Mouse (Mus musculus): Measurements from ENCODE around the gene Gm20388. TPM values are rescaled to one million over a fixed set of nuclear protein-coding genes. Genes with fewer than 3 reads are reported as not detected.
A peak's percentile ranks its signal among the peaks of the same experiment; 100 is the strongest.

The Gm20388 gene
- polyA plus RNA-seq, 1 experiment from 2014 or later: 5.3 TPM

DNA sequence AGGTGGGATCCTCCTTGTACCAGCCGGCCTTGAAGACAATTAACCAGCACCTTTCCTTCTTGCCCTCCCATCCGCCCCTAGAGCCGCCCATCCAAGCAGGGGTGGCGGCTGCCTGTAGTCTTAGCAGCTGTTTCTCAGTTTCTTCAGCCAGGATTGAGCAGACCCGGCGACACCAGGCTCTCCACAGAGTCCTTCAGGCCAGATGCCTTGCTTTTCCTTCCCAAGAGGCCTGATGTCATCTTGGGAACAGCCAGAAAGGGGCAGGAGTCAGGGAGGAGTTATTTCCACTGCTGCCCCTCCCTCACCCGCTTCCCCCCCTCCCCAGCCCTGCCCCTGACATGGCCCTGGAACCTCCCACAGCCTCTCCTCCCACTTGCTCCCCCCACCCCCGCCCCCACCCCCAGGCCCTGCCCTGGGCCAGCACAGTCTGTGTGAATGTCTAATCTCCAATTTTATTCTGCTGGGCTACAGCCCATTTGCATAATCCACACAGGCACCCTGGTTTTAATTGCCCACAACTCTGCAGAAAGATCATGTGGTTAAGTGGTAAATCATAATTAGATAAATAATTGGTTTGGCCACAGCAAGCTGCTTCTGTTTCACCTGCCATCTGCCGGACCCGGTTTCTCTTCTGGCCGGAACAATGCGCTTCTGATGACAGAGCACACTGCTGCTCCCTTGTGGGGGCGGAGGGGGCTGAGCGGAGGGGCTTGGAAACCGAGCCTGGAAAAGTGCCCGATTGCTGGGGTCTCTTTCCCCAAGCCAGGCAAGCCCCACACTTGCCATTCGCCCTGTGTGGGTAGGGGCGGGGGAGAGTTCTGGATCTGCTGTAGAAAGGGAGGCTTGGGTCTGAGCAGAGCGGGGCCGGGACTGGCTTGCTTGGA is 610.3 kb downstream of the Gm20388 start:
- ATAC-seq (replicated peaks; ENCODE audit: low FRiP score) (no peak), DNase-seq (ENCODE audit: low spot score) (no peak)
- peaks cover 85% of the 10 kb centered on the region for H3K4me1 ChIP-seq (replicated peaks; ENCODE audit: control insufficient read depth, insufficient read depth, low read length)
- H3K27me3 ChIP-seq (replicated peaks; ENCODE audit: control insufficient read depth, insufficient read depth, low read length): no peaks in the 10 kb centered on the region
- no peaks in the 10 kb centered on the region for H3K36me3 ChIP-seq (ENCODE audit: control insufficient read depth, insufficient read depth, low read length)
- no peaks in the 10 kb centered on the region for H3K9me3 ChIP-seq (ENCODE audit: control insufficient read depth, low read length)
- WGBS: 53% methylated on average over 20 of the region's 20 CpGs
- no peak overlapping the region; the same call in 1 of the 2 replicates for H3K4me2 ChIP-seq
- H3K9ac ChIP-seq (ENCODE audit: low read depth, low read length): peak overlapping the region; percentile 34; the same call in 1 of the 2 replicates
- H3K4me3 ChIP-seq (ENCODE audit: low read depth, low read length): no peak overlapping the region
- peak overlapping the region; percentile 25; the same call in 1 of the 2 replicates for H3K27ac ChIP-seq (ENCODE audit: low read depth, low read length)

- H3K36me3 ChIP-seq (ENCODE audit: control insufficient read depth, insufficient read depth, low read length): no peaks in the 10 kb centered on the region
- H3K27ac ChIP-seq (ENCODE audit: low read depth, low read length): peak overlapping the region; percentile 7; the same call in 1 of the 2 replicates
- DNase-seq (ENCODE audit: low spot score) (no peak), ATAC-seq (replicated peaks; ENCODE audit: low FRiP score) (no peak)
- no peak overlapping the region for H3K9ac ChIP-seq (ENCODE audit: low read depth, low read length)
- WGBS: 78% methylated on average over 7 of the region's 7 CpGs
- H3K27me3 ChIP-seq (replicated peaks; ENCODE audit: control insufficient read depth, insufficient read depth, low read length): no peaks in the 10 kb centered on the region
- peaks cover 85% of the 10 kb centered on the region for H3K4me1 ChIP-seq (replicated peaks; ENCODE audit: control insufficient read depth, insufficient read depth, low read length)
- H3K4me2 ChIP-seq: no peak overlapping the region
- H3K4me3 ChIP-seq (ENCODE audit: low read depth, low read length): no peak overlapping the region
- H3K9me3 ChIP-seq (ENCODE audit: control insufficient read depth, low read length): no peaks in the 10 kb centered on the region
Measured at GRCm38 (mm10) chr8:120521591-120521965, 610.9 kb downstream of the Gm20388 start.

DNA sequence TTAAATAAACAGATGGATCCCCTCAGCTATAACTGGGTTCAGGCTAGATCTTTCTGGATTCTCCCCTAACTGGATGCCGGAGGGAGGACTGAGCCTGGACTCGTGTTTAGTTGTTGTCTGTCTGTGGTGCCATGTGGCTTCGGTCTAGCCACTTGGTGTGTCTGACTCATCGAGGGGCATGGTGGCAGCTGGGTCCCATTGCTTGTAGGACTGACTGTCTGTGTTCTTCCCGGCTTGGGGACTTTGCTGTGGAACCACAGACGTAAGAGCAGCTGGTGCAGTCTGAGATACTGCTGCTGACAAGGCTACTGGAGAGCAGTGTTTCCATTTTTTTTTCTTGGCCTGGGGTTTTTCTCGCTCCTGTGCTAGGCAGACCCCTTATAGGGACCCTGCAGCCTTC is 613.0 kb downstream of the Gm20388 start:
- Histone ChIP-seq H3K36me3 (ENCODE audit: control insufficient read depth, insufficient read depth, low read length) (no peaks in the 10 kb centered on the region), H3K27ac (ENCODE audit: low read depth, low read length) (no peak overlapping the region; the same call in 1 of the 2 replicates), H3K9me3 (ENCODE audit: control insufficient read depth, low read length) (no peaks in the 10 kb centered on the region), H3K4me1 (replicated peaks; ENCODE audit: control insufficient read depth, insufficient read depth, low read length) (peaks cover 90% of the 10 kb centered on the region), H3K4me2 (no peak overlapping the region), H3K4me3 (ENCODE audit: low read depth, low read length) (no peak overlapping the region), H3K9ac (ENCODE audit: low read depth, low read length) (no peak overlapping the region), H3K27me3 (replicated peaks; ENCODE audit: control insufficient read depth, insufficient read depth, low read length) (no peaks in the 10 kb centered on the region)
- WGBS: 71% methylated on average over 7 of the region's 7 CpGs
- no peak for DNase-seq (ENCODE audit: low spot score)
- ATAC-seq (replicated peaks; ENCODE audit: low FRiP score): no peak

DNA sequence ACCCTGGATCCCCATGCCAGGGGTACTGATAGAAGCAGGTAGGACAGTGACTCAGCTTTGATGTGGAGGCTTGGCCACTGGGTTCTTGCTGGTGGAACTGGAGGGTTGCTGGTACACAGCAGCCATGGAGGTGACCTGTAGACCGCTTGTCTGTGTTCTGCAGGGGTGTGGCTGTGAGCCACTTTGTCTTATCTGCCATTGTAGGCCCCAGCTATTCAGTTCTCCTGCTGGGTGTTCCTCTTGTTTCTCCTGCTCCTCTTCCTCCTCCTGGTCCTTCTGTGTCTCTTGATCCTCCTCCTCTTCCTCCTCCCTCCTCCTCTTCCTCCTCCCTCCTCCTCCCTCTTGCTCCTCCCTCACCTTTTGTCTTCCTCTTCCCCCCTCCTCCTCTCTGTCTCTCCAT is 614.5 kb downstream of the Gm20388 start:
- H3K9ac ChIP-seq (ENCODE audit: low read depth, low read length): no peak overlapping the region
- ATAC-seq (replicated peaks; ENCODE audit: low FRiP score) (peak; percentile 65), DNase-seq (ENCODE audit: low spot score) (no peak)
- no peak overlapping the region for H3K4me3 ChIP-seq (ENCODE audit: low read depth, low read length)
- peak overlapping the region; percentile 35 for H3K4me2 ChIP-seq
- no peaks in the 10 kb centered on the region for H3K27me3 ChIP-seq (replicated peaks; ENCODE audit: control insufficient read depth, insufficient read depth, low read length)
- peak overlapping the region; percentile 11; the same call in 1 of the 2 replicates for H3K27ac ChIP-seq (ENCODE audit: low read depth, low read length)
- WGBS: 50% methylated on average over 1 of the region's 1 CpGs
- no peaks in the 10 kb centered on the region for H3K36me3 ChIP-seq (ENCODE audit: control insufficient read depth, insufficient read depth, low read length)
- peaks cover 86% of the 10 kb centered on the region for H3K4me1 ChIP-seq (replicated peaks; ENCODE audit: control insufficient read depth, insufficient read depth, low read length)
- H3K9me3 ChIP-seq (ENCODE audit: control insufficient read depth, low read length): no peaks in the 10 kb centered on the region

DNA sequence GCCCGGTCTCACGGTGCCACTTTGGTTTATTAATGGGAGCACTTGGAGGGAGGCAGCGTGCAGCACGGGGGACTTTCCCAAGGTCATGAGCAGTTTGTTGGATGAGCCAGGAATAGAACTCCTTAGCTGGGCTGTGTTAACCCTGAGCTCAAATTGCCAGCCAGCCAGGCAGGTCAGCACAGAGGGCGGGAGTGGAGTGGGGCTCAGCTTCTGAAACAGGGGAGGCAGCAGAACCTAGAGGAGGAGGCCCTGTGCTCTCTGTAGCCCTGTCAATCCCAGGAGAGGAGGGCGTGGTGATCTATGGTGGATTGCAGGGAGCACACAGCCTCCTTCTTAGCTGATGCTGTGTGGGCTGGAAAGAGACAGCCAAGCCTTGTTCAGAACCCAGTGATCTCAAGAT is 615.2 kb downstream of the Gm20388 start:
- no peaks in the 10 kb centered on the region for H3K27me3 ChIP-seq (replicated peaks; ENCODE audit: control insufficient read depth, insufficient read depth, low read length)
- no peak overlapping the region; the same call in 1 of the 2 replicates for H3K9ac ChIP-seq (ENCODE audit: low read depth, low read length)
- H3K27ac ChIP-seq (ENCODE audit: low read depth, low read length): peak overlapping the region; percentile 37; the same call in 1 of the 2 replicates
- peaks cover 86% of the 10 kb centered on the region for H3K4me1 ChIP-seq (replicated peaks; ENCODE audit: control insufficient read depth, insufficient read depth, low read length)
- WGBS: 50% methylated on average over 6 of the region's 6 CpGs
- peak overlapping the region; percentile 35 for H3K4me2 ChIP-seq
- H3K4me3 ChIP-seq (ENCODE audit: low read depth, low read length): no peak overlapping the region
- no peaks in the 10 kb centered on the region for H3K36me3 ChIP-seq (ENCODE audit: control insufficient read depth, insufficient read depth, low read length)
- peak; percentile 37; the same call in 1 of the 2 replicates for ATAC-seq (replicated peaks; ENCODE audit: low FRiP score)
- no peak for DNase-seq (ENCODE audit: low spot score)
- H3K9me3 ChIP-seq (ENCODE audit: control insufficient read depth, low read length): no peaks in the 10 kb centered on the region

GRCm38 (mm10) chr8:120526577-120526976 is 615.9 kb downstream of the Gm20388 start:
- ATAC-seq (replicated peaks; ENCODE audit: low FRiP score): no peak
- H3K9ac ChIP-seq (ENCODE audit: low read depth, low read length): peak overlapping the region; percentile 37; the same call in 1 of the 2 replicates
- WGBS: 39% methylated on average over 4 of the region's 4 CpGs

DNA sequence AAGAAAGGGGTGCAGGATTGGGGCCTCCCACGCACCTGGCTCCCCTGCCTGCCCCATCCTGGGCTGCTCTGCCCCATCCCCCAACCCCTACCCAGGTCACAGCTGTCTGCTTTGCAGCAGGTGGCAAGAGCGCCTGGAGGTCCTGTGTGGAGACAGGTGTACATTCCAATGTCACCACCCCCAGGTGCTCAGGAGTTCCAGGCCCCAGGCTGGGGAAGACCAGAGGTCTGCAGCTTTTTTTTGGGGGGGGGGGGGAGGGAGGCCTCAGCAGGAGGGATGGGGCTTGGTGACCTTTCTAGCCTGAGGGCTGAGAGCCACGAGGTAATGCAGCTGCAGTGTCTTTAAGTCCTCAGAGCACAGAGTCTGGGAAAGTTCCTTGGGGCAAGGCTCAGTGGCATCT is 617.7 kb downstream of the Gm20388 start:
- peaks cover 93% of the 10 kb centered on the region for H3K4me1 ChIP-seq (replicated peaks; ENCODE audit: control insufficient read depth, insufficient read depth, low read length)
- H3K9me3 ChIP-seq (ENCODE audit: control insufficient read depth, low read length): no peaks in the 10 kb centered on the region
- ATAC-seq (replicated peaks; ENCODE audit: low FRiP score): no peak
- no peaks in the 10 kb centered on the region for H3K36me3 ChIP-seq (ENCODE audit: control insufficient read depth, insufficient read depth, low read length)
- H3K9ac ChIP-seq (ENCODE audit: low read depth, low read length): no peak overlapping the region
- H3K4me3 ChIP-seq (ENCODE audit: low read depth, low read length): no peak overlapping the region
- no peaks in the 10 kb centered on the region for H3K27me3 ChIP-seq (replicated peaks; ENCODE audit: control insufficient read depth, insufficient read depth, low read length)
- no peak for DNase-seq (ENCODE audit: low spot score)
- no peak overlapping the region for H3K4me2 ChIP-seq
- WGBS: 50% methylated on average over 3 of the region's 3 CpGs
- H3K27ac ChIP-seq (ENCODE audit: low read depth, low read length): peak overlapping the region; percentile 43; the same call in 1 of the 2 replicates

More at GRCm38 (mm10) chr8:120526577-120526976, 615.9 kb downstream of the Gm20388 start:
- H3K36me3 ChIP-seq (ENCODE audit: control insufficient read depth, insufficient read depth, low read length): no peaks in the 10 kb centered on the region
- no peaks in the 10 kb centered on the region for H3K9me3 ChIP-seq (ENCODE audit: control insufficient read depth, low read length)
- no peak overlapping the region for H3K4me2 ChIP-seq
- peaks cover 84% of the 10 kb centered on the region for H3K4me1 ChIP-seq (replicated peaks; ENCODE audit: control insufficient read depth, insufficient read depth, low read length)
- DNase-seq (ENCODE audit: low spot score): no peak
- peak overlapping the region; percentile 16; the same call in 1 of the 2 replicates for H3K27ac ChIP-seq (ENCODE audit: low read depth, low read length)
- no peak overlapping the region for H3K4me3 ChIP-seq (ENCODE audit: low read depth, low read length)
- H3K27me3 ChIP-seq (replicated peaks; ENCODE audit: control insufficient read depth, insufficient read depth, low read length): no peaks in the 10 kb centered on the region

DNA sequence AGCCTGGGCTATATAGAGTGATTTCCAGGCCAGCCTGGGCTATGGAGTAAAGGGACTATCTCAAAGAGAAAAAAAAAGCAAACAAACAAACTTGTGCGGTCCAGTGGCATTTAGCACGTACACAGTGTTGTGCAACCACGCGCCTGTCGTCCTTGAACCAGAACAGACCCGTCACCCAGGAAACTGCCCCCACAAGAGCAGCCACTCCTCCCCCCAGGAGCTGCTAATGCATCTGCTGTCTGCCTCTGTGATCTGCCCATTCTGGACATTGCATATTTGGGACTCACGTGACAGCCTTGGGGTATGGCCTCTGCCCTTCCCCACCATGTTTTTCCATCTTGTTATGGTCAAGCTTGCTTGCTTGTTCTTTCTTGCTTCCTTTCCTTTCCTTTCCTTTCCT is 618.6 kb downstream of the Gm20388 start:
- Histone ChIP-seq H3K9me3 (ENCODE audit: control insufficient read depth, low read length) (no peaks in the 10 kb centered on the region), H3K36me3 (ENCODE audit: control insufficient read depth, insufficient read depth, low read length) (no peaks in the 10 kb centered on the region), H3K27ac (ENCODE audit: low read depth, low read length) (0 out of 2 replicates have a peak overlapping the region, but pooled peaks have one; percentile 43), H3K4me3 (ENCODE audit: low read depth, low read length) (no peak overlapping the region), H3K9ac (ENCODE audit: low read depth, low read length) (no peak overlapping the region), H3K27me3 (replicated peaks; ENCODE audit: control insufficient read depth, insufficient read depth, low read length) (no peaks in the 10 kb centered on the region), H3K4me2 (no peak overlapping the region), H3K4me1 (replicated peaks; ENCODE audit: control insufficient read depth, insufficient read depth, low read length) (peaks cover 93% of the 10 kb centered on the region)
- DNase-seq (ENCODE audit: low spot score) (no peak), ATAC-seq (replicated peaks; ENCODE audit: low FRiP score) (no peak)
- WGBS: 44% methylated on average over 7 of the region's 7 CpGs
